Mouse (Mus musculus): ENCODE results near the gene Gm20441.

- TF ChIP-seq CTCF (IDR thresholded peaks at IDR 0.05; ENCODE audit: insufficient read depth, low read depth, low read length), result no peak
- TF ChIP-seq POLR2A (IDR thresholded peaks at IDR 0.05; ENCODE audit: insufficient read depth, low read depth, low read length), result no peak
These were observed 37.9 kb upstream of the Gm20441 start for GRCm38 (mm10) chr10:75818641-75819040.

Data from olfactory bulb, adult 2 months (tissue).